Mouse (Mus musculus): ENCODE measurements around the gene Tcte2.

DNA sequence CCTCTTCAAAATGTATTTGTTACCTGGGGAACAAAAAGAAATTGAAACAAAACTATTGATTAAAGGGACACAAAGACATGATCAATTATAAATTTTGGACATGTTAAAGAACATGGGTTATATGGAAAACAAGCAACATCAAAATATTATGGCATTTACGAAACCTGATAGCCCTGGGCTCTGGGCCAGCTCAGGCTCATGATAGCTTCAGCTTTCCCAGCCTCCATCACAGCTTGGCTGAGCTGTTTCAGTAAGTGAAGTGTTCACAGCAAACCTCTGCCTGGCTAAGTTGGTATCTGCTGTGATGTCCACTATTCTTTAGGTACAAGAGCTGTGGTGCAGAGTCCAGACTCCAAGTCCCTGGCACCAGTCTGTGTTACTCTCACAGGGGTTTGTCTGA is 67.4 kb downstream of the Tcte2 start:
- no peak for TF ChIP-seq CTCF (IDR thresholded peaks at IDR 0.05; ENCODE audit: borderline replicate concordance, extremely low read depth, insufficient read depth, insufficient read length)
- TF ChIP-seq POLR2A (IDR thresholded peaks at IDR 0.05; ENCODE audit: borderline replicate concordance, extremely low read depth, insufficient read depth, insufficient read length, poor library complexity, severe bottlenecking) = no peak

All from brain, embryonic 14.5 days (tissue).